Mouse (Mus musculus) right cerebral cortex, adult 2 months (tissue): ENCODE measurements around the gene Ptprd.

ENCODE experiments used
- DNase-seq, 2 experiments: peaks; one replicate each; pipeline ENCODE4 v3.0.0; 2021 to 2022; ENCODE audit warnings: low spot score in 2 of 2

Gene Ptprd

GRCm38 (mm10) chr4:76913532-76914150 lies 1298.1 kb downstream of the Ptprd start:
- no peak for DNase-seq

GRCm38 (mm10) chr4:76901692-76902091 lies 1310.1 kb downstream of the Ptprd start:
- DNase-seq, result no peak

GRCm38 (mm10) chr4:76889669-76890068 lies 1322.1 kb downstream of the Ptprd start:
- DNase-seq, result no peak

DNA sequence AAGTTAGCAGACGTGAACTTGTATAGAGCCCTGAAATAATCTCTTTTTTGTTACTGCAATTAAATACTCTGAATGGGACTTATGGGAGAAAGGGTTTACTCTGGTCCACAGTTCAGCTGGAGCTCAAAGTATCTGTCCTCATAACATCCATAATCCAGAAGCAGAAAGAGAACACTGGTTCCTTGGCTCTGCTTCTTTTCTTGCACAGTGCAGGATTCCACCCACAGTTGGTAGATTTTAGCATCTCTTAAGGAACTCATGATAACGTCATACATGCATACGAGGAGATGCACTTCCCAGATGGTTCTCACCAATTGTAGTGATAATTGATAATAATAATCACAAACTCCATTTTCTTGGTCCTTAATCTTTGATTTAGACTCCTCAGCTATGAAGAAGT lies 1330.2 kb downstream of the Ptprd start:
- DNase-seq, result no peak

DNA sequence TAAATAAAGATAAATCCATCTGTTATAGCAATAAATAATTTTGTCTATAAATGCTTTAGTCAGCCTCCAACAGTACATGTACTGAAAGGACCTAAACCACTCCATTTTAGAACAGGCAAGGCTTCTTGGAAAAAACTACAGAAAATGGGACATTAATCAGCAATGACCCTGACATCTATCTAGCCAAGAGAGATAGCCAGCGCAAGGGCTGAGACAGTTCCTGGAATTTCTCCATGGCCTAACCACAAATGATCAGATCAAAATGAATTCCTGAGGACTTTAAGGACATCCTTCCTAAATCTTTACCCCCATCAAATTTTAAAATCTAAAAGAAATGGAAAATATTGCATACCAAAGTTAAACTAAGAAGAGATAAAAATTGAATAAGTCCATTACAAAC lies 1340.8 kb downstream of the Ptprd start:
- DNase-seq, result no peak

DNA sequence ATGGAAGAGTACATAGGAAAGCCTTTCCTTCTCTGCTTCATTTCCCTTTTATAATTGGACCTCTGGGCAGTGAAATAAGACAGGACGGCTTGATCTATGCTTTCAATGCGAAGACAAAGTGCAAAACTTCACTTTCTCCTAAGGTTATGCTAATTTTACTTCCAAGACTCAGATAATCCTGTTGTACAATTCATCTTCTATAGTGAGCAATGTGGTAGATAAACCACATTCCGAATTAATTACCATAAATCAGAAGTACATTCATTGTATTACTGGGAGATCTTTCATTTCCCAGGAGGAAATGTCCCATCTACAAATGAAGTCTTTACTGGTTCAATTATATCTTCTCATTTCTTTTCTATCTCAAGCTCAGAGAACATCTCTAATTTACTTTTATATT lies 1346.2 kb downstream of the Ptprd start:
- no peak for DNase-seq

GRCm38 (mm10) chr4:76846265-76846664 lies 1365.5 kb downstream of the Ptprd start:
- DNase-seq, result no peak

DNA sequence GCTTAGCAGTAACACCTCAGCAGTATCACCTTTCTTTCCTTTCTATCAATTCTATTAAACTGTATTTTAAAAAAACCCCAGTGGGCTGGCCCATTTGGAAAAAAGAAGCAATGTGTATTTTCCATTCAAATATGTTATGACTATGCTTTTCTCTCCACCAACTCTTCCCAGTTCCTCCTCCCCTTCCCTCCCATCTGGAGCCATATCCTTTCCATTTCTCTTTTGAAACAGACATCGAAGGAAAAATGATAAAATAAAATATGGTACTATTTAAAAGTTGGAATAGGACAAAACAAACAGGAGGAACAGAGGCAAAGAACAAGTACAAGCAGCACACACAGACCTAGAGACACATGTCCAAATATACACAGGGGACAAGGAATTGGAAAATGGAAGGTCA lies 1372.7 kb downstream of the Ptprd start:
- DNase-seq, result no peak

GRCm38 (mm10) chr4:76812138-76812537 lies 1399.6 kb downstream of the Ptprd start:
- DNase-seq, result no peak

DNA sequence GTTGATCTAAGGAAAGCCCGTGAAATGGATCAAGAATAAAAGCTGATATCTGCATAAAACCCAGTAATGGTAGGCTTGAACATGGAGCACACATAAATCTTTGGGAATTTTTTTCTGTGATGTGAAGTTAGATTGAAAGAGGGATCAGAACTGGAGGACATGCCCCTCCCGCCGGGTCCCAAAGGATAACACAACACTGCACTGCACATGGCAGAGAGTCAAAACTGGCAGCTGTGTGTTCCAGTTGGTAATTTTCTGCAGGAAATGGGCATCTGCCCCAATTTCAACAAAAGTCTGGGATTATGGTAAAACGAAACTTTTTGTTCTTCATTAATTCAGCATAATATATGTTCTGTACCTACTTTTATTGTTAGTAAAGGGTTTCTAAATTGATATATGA lies 1409.1 kb downstream of the Ptprd start:
- DNase-seq, result no peak

GRCm38 (mm10) chr4:76798010-76799007 lies 1413.5 kb downstream of the Ptprd start:
- DNase-seq, result no peak

DNA sequence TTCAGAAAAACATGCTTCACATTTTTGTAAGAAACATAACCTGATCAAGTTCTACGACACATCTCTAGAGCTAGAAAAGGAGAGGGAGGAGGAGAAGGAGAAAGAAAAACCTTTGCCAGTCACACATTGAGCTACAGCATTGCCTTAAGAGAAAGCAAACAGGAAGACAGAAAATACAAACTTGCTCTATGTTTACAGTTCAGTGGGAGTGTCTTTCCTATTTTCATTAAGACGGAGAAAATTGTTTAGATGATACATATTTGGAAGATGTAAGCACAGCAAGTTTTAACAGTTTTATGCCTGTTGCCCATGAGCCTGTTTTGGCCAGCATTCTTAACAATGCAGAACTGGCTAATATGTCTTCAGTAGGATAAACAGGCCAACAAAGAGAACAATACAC lies 1426.4 kb downstream of the Ptprd start:
- no peak for DNase-seq

DNA sequence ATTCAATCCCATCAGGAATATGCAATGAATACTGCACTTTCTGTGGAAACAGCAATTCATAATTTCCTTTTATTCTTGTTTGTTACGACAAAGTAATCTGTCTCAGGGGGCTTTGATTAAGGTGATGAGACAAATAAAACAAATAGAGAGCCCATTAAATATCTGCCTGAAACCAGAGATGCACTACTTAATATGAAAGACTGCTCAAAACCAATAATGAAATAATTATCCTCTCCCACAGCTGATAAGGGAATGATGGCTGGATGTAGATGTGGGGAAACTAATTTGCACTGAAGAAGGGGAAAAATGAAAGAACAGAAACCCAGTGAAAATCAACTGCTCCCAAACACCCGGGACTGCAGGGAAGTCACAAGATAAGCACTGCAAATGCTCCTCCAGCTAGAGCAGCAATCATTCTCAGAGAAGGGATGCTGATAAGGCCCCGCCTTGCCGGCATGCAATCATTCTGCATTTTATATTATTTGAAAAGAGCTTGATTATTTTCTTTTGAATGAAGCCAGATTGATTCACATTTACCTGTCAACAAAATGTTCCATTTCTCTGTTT lies 1432.1 kb downstream of the Ptprd start:
- no peak for DNase-seq

DNA sequence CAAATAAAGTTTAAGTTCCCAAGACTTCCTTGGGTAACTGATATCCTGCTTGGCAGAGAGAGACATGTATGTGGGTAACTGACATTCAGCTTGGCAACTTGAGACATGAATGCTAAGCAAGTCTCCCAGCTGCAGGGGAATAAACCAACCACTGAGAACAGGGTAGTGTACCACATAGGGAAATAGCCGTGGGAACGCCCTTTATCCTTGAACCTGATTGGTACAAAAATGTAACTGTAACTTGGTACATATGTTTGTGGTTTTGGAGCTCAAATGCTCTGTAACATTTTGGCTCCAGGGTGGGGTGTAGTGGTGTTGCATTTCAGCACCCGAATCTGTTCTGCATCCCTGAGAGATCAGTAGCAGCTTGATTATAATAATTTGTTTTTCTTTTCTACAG lies 1444.8 kb downstream of the Ptprd start:
- DNase-seq, result no peak

- no peak for DNase-seq
Observed at GRCm38 (mm10) chr4:76766429-76766828, 1445.3 kb downstream of the Ptprd start.

DNA sequence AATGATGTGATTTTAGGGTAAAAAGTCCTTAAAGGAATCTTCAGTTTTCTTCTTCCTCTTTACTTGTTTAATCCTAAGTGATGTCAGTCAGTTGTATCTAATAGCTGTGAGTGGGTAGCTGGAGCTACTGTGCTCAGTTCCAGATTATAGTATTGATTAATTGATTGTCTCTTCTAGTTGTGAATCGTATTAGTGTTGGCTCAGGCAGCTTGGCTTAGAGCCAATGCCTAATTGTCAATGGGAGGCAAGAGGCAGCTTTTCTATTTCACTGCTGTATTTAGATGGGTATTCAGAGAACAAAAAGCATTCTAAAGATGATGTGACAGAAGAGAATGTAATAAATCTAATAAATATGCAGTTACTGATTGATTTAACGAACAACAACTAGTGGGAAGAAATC lies 1461.1 kb downstream of the Ptprd start:
- no peak for DNase-seq

DNA sequence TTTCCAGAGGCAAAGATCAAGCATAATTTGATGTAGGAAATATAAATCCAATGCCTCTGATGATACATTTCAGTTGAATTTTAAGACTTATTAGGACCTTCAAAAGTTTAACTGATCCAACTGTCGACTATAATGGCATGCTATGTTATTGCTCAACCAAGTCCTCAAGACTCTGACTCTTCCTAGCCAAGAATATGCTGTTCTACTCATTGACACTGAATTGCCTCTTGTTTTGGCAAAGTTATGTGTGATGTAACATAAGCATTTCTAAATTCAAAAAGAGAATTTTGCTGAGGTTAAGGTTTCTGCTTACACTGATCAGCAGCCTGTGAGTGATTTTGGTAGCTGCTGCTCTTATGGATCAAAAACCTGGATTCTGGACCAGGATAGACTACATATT lies 1475.9 kb downstream of the Ptprd start:
- no peak for DNase-seq

DNA sequence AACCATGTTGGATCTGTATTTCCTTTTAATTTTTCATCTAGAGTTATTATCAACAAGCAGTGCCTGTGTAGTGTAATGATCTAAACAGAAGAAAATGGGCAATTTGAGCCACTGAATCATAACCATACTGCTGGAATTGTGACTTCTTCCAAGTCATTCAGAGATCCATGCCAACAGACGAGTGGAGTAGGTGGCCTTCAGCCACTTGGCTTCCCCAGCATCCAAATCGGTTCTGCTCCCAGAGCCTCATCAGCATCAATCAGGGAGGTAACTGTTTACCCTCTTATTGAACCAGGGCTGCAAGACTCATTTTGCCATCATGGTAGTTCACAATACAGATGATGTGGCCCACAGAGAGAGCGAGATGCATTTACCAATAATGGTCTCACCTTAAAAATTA lies 1536.0 kb downstream of the Ptprd start:
- DNase-seq, result no peak

GRCm38 (mm10) chr4:76673224-76673623 lies 1538.5 kb downstream of the Ptprd start:
- no peak for DNase-seq

GRCm38 (mm10) chr4:76672653-76673052 lies 1539.1 kb downstream of the Ptprd start:
- no peak for DNase-seq

- DNase-seq, result no peak
Observed at GRCm38 (mm10) chr4:76661725-76662124, 1550.0 kb downstream of the Ptprd start.

DNA sequence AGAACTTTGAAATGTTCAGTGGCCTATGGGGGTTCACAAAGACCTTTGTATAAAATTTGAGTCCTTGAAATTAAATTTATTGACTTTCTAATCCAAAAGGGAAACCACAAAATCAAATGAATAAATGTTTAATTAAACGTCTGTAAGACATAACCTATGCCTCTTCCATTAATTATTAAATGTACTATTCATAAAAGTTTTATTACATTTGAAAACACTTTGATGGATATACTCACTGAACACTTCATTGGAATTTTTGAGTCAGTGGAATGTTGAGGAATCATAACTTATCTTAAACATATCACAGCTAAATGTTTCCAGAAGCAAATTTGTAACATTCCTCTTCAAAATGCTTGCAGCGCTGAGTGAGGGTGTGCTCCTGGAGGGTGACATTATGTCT lies 1551.6 kb downstream of the Ptprd start:
- no peak for DNase-seq

DNA sequence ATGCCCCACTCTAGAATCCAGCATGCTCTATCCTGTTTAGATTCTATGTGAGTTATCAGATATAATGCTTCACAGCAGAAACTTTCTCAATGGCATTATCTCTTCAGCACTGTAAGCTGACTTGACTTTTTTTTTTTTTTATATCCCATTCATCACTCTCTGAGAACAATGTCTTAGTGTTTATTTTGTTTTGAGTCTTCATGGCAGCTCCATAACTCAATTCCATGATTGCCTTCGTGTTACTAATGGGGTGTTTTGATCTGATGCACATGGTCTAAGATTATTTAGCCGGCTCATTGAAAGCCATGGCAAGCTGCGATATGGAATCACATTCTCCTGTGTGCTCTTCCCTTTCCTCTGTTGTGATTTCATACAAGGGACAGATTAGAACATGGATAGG lies 1555.0 kb downstream of the Ptprd start:
- no peak for DNase-seq
